Comparison of ENCODE assay signal across 22 mouse cellular contexts in genomic region chr10:95748360-95748759, GRCm38 (mm10).
A peak's percentile ranks its signal among the peaks of the same experiment; 100 is the strongest.
DNase-seq lines count a peak whose midpoint lies in the region; ATAC-seq and TF ChIP-seq lines count a peak whose summit lies in the region.
"Had no signal": no experiment of that assay in that cellular context is flagged by ENCODE, and none has a peak within 500 bp of the region (broad histone marks: within the 10 kb centered on the region; RNA-seq: fewer than 3 reads in every experiment).

No protein-coding gene starts in this region.

- no peaks in the 10 kb centered on the region for H3K9me3 ChIP-seq in intestine, embryonic 15.5 days
- H3K9me3 ChIP-seq in intestine, embryonic 16.5 days (ENCODE audit: control insufficient read depth, low read length): no peaks in the 10 kb centered on the region
- H3K9me3 ChIP-seq in intestine, postnatal 0 days (ENCODE audit: control insufficient read depth): no peaks in the 10 kb centered on the region
- H3K9me3 ChIP-seq in liver, postnatal 0 days (ENCODE audit: low read length): no peaks in the 10 kb centered on the region
- H3K9me3 ChIP-seq: G1E had no signal

- H3K27me3 ChIP-seq in intestine, embryonic 15.5 days (replicated peaks): no peaks in the 10 kb centered on the region
- H3K27me3 ChIP-seq in intestine, embryonic 16.5 days (replicated peaks; ENCODE audit: control insufficient read depth, insufficient read depth, low read length): no peaks in the 10 kb centered on the region
- H3K27me3 ChIP-seq in intestine, postnatal 0 days (replicated peaks; ENCODE audit: control insufficient read depth, insufficient read depth, low read length): no peaks in the 10 kb centered on the region
- no peaks in the 10 kb centered on the region for H3K27me3 ChIP-seq in liver, postnatal 0 days (ENCODE audit: insufficient read depth, low read length)
- H3K27me3 ChIP-seq: CH12.LX, Patski had no signal

- TF ChIP-seq EP300 in liver, postnatal 0 days (IDR thresholded peaks at IDR 0.05; ENCODE audit: low read depth): no peak

- H3K27ac ChIP-seq in intestine, embryonic 15.5 days: no peak overlapping the region
- no peak overlapping the region for H3K27ac ChIP-seq in intestine, embryonic 16.5 days (ENCODE audit: low read length)
- no peak overlapping the region for H3K27ac ChIP-seq in intestine, postnatal 0 days (ENCODE audit: low read depth, low read length)
- no peak overlapping the region for H3K27ac ChIP-seq in liver, postnatal 0 days (ENCODE audit: low read depth)

- no peaks in the 10 kb centered on the region for H3K4me1 ChIP-seq in intestine, embryonic 15.5 days (replicated peaks)
- 0 out of 2 replicates have a peak, but pooled peaks cover 7% of the 10 kb centered on the region for H3K4me1 ChIP-seq in intestine, embryonic 16.5 days (ENCODE audit: control insufficient read depth, insufficient read depth, low read length)
- no peaks in the 10 kb centered on the region for H3K4me1 ChIP-seq in intestine, postnatal 0 days (replicated peaks; ENCODE audit: control insufficient read depth, insufficient read depth, low read length)
- peaks cover 5% of the 10 kb centered on the region; the same call in 1 of the 2 replicates for H3K4me1 ChIP-seq in liver, postnatal 0 days (ENCODE audit: insufficient read depth)

- peak; percentile 87 for ATAC-seq in intestine, embryonic 15.5 days
- ATAC-seq in intestine, embryonic 16.5 days: peak; percentile 84
- peak; percentile 68; the same call in 1 of the 2 replicates for ATAC-seq in intestine, postnatal 0 days
- no peak for ATAC-seq in liver, postnatal 0 days
- ATAC-seq: activated CD4-positive, CD25-positive, alpha-beta regulatory T cell, adult 4 months; CD4-positive, CD25-positive, alpha-beta regulatory T cell, adult 4 months; Patski had no signal

- no peak overlapping the region for H3K9ac ChIP-seq in intestine, embryonic 15.5 days
- H3K9ac ChIP-seq in intestine, embryonic 16.5 days (ENCODE audit: low read depth, low read length): no peak overlapping the region
- H3K9ac ChIP-seq in intestine, postnatal 0 days (ENCODE audit: low read depth, low read length): no peak overlapping the region
- H3K9ac ChIP-seq in liver, postnatal 0 days (replicated peaks): no peak overlapping the region

- no peaks in the 10 kb centered on the region for H3K36me3 ChIP-seq in intestine, embryonic 15.5 days
- no peaks in the 10 kb centered on the region for H3K36me3 ChIP-seq in intestine, embryonic 16.5 days (ENCODE audit: control insufficient read depth, insufficient read depth, low read length)
- H3K36me3 ChIP-seq in intestine, postnatal 0 days (ENCODE audit: control insufficient read depth, insufficient read depth): no peaks in the 10 kb centered on the region
- no peaks in the 10 kb centered on the region for H3K36me3 ChIP-seq in liver, postnatal 0 days (replicated peaks; ENCODE audit: insufficient read depth, low read length)
- H3K36me3 ChIP-seq: G1E had no signal

- no peak for TF ChIP-seq CTCF in intestine, postnatal 0 days (IDR thresholded peaks at IDR 0.05; ENCODE audit: low read depth)
- no peak for TF ChIP-seq CTCF in liver, postnatal 0 days (IDR thresholded peaks at IDR 0.05; ENCODE audit: low read depth)

- DNase-seq in heart, adult 11 months: peak; percentile 8
- DNase-seq in heart, adult 18-20 months: no peak
- DNase-seq in yolk sac, embryonic 10.5 days (ENCODE audit: low spot score): no peak
- DNase-seq in adrenal gland, postnatal 25 days: no peak
- no peak for DNase-seq in liver, postnatal 0 days
- DNase-seq: adrenal gland, adult 2 months; adrenal gland, adult 8-10 months; adrenal gland, postnatal 10 days; adrenal gland, postnatal 14 days; adrenal gland, postnatal 36 days; B cell, adult 2 months; cerebellum, adult 11 months; cerebellum, adult 11-12 months; cerebellum, adult 18-20 months had no signal

- WGBS in intestine, embryonic 15.5 days: 51% methylated on average over 1 of the region's 1 CpGs
- 57% methylated on average over 1 of the region's 1 CpGs for WGBS in intestine, embryonic 16.5 days
- 45% methylated on average over 1 of the region's 1 CpGs for WGBS in intestine, postnatal 0 days
- WGBS in liver, postnatal 0 days (ENCODE audit: insufficient replicate concordance): 74% methylated on average over 1 of the region's 1 CpGs

- no peak overlapping the region for H3K4me3 ChIP-seq in intestine, embryonic 15.5 days (replicated peaks)
- no peak overlapping the region for H3K4me3 ChIP-seq in intestine, embryonic 16.5 days (ENCODE audit: low read length)
- H3K4me3 ChIP-seq in intestine, postnatal 0 days (ENCODE audit: low read depth, low read length): no peak overlapping the region
- no peak overlapping the region for H3K4me3 ChIP-seq in liver, postnatal 0 days (ENCODE audit: low read depth, low read length)

- H3K4me2 ChIP-seq in intestine, embryonic 15.5 days (replicated peaks): no peak overlapping the region
- no peak overlapping the region; the same call in 1 of the 2 replicates for H3K4me2 ChIP-seq in intestine, embryonic 16.5 days (ENCODE audit: low read depth, low read length)
- H3K4me2 ChIP-seq in intestine, postnatal 0 days (replicated peaks; ENCODE audit: low read depth): peak overlapping the region; percentile 27; the same call in 1 of the 2 replicates
- H3K4me2 ChIP-seq in liver, postnatal 0 days (ENCODE audit: low read depth, low read length): no peak overlapping the region
